Mouse (Mus musculus): ENCODE measurements around the gene Ccdc17.

Ccdc17 gene

GRCm38 (mm10) chr4:116644326-116644725, 47.9 kb downstream of the Ccdc17 start:
- no peak for DNase-seq (ENCODE audit: low spot score in 2 of 2)

- no peak for DNase-seq (ENCODE audit: low spot score in 2 of 2)
Measured at GRCm38 (mm10) chr4:116645624-116646023, 49.2 kb downstream of the Ccdc17 start.

- DNase-seq (ENCODE audit: low spot score in 2 of 2), result no peak
Measured at GRCm38 (mm10) chr4:116649411-116649810, 53.0 kb downstream of the Ccdc17 start.
